Mouse (Mus musculus): ENCODE measurements at regions not wholly inside any gene's neighbourhood (a gene's known extent, or its start where the extent isn't known, plus 50 kb on each side); places are given as distances from the start of the nearest gene placed in this dataset.

GRCm38 (mm10) chr5:50697588-50697987 lies 638.8 kb upstream of the Adgra3 start:
- Histone ChIP-seq H3K9me3 (ENCODE audit: low read length) (no peaks in the 10 kb centered on the region), H3K27me3 (ENCODE audit: insufficient read depth, low read length) (no peaks in the 10 kb centered on the region), H3K36me3 (ENCODE audit: insufficient read depth, low read length) (no peaks in the 10 kb centered on the region), H3K4me1 (replicated peaks; ENCODE audit: low read depth, low read length) (no peaks in the 10 kb centered on the region), H3K4me3 (replicated peaks; ENCODE audit: low read length) (no peak overlapping the region)
- TF ChIP-seq CTCF (conservative IDR thresholded peaks at IDR 0.05; ENCODE audit: low read length) (no peak), NANOG (IDR thresholded peaks at IDR 0.05; ENCODE audit: borderline replicate concordance, low read length) (no peak), POU5F1 (IDR thresholded peaks at IDR 0.05; ENCODE audit: borderline replicate concordance, low read length) (no peak)

- Histone ChIP-seq H3K4me3 (replicated peaks; ENCODE audit: low read length) (no peak overlapping the region), H3K36me3 (ENCODE audit: insufficient read depth, low read length) (no peaks in the 10 kb centered on the region), H3K4me1 (replicated peaks; ENCODE audit: low read depth, low read length) (no peaks in the 10 kb centered on the region), H3K9me3 (ENCODE audit: low read length) (no peaks in the 10 kb centered on the region), H3K27me3 (ENCODE audit: insufficient read depth, low read length) (no peaks in the 10 kb centered on the region)
- TF ChIP-seq POU5F1 (IDR thresholded peaks at IDR 0.05; ENCODE audit: borderline replicate concordance, low read length) (no peak), CTCF (conservative IDR thresholded peaks at IDR 0.05; ENCODE audit: low read length) (no peak), NANOG (IDR thresholded peaks at IDR 0.05; ENCODE audit: borderline replicate concordance, low read length) (no peak)
Measured at GRCm38 (mm10) chr5:50688362-50688761, 629.6 kb upstream of the Adgra3 start.

- Histone ChIP-seq H3K27me3 (ENCODE audit: insufficient read depth, low read length) (peaks cover 10% of the 10 kb centered on the region; the same call in 1 of the 2 replicates), H3K36me3 (ENCODE audit: insufficient read depth, low read length) (no peaks in the 10 kb centered on the region), H3K4me3 (replicated peaks; ENCODE audit: low read length) (no peak overlapping the region), H3K9me3 (ENCODE audit: low read length) (peaks cover 10% of the 10 kb centered on the region; the same call in 1 of the 2 replicates), H3K4me1 (replicated peaks; ENCODE audit: low read depth, low read length) (no peaks in the 10 kb centered on the region)
- no peak for TF ChIP-seq POU5F1 (IDR thresholded peaks at IDR 0.05; ENCODE audit: borderline replicate concordance, low read length)
- no peak for TF ChIP-seq CTCF (conservative IDR thresholded peaks at IDR 0.05; ENCODE audit: low read length)
- TF ChIP-seq NANOG (IDR thresholded peaks at IDR 0.05; ENCODE audit: borderline replicate concordance, low read length): no peak
Measured at GRCm38 (mm10) chr5:50683966-50684365, 625.2 kb upstream of the Adgra3 start.

DNA sequence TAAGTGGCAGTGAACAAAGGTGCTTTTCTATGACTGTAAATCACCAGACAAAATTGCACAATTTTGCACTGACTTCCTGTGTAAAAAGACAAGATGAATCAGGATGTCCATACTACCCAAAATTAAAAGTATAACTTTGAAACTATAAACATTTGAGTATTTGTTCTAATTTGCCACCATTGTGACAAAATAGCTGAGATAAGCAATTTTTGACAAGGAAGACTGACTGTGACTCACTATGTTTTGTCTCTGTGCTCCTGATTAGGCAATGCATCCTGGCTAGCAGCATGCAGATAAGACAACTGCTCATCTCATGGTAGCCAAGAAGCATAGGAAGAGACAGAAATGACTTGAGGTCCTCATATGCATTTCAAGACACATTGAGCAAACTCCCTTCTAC lies 577.7 kb upstream of the Adgra3 start:
- Histone ChIP-seq H3K4me1 (replicated peaks; ENCODE audit: low read depth, low read length) (no peaks in the 10 kb centered on the region), H3K9me3 (ENCODE audit: low read length) (no peaks in the 10 kb centered on the region), H3K27me3 (ENCODE audit: insufficient read depth, low read length) (no peaks in the 10 kb centered on the region), H3K4me3 (replicated peaks; ENCODE audit: low read length) (no peak overlapping the region), H3K36me3 (ENCODE audit: insufficient read depth, low read length) (no peaks in the 10 kb centered on the region)
- TF ChIP-seq NANOG (IDR thresholded peaks at IDR 0.05; ENCODE audit: borderline replicate concordance, low read length): no peak

- TF ChIP-seq CTCF (conservative IDR thresholded peaks at IDR 0.05; ENCODE audit: low read length): no peak
- no peak for TF ChIP-seq POU5F1 (IDR thresholded peaks at IDR 0.05; ENCODE audit: borderline replicate concordance, low read length)
- no peak for TF ChIP-seq NANOG (IDR thresholded peaks at IDR 0.05; ENCODE audit: borderline replicate concordance, low read length)
- Histone ChIP-seq H3K4me3 (replicated peaks; ENCODE audit: low read length) (no peak overlapping the region), H3K27me3 (ENCODE audit: insufficient read depth, low read length) (no peaks in the 10 kb centered on the region)
Measured at GRCm38 (mm10) chr5:50626648-50627047, 567.8 kb upstream of the Adgra3 start.

DNA sequence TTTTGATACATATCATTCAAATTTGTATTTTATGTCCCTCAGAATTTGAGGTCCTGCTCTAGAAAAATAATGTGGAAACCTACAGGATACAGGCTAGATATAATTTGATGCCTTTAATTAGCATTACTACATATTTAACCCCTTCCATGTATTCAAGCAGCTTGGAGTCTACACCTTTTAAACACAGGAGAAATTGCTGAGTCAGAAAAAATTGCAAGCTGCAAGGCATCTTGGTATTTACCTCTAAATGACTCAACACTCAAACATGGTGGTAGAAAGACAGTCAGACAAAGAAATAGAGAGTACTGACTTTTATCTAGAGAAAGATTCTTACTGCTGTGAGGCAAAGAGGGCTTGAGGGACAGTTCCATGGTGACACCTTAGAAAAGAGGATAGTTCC lies 565.4 kb upstream of the Adgra3 start:
- Histone ChIP-seq H3K4me1 (replicated peaks; ENCODE audit: low read depth, low read length) (no peaks in the 10 kb centered on the region), H3K27me3 (ENCODE audit: insufficient read depth, low read length) (no peaks in the 10 kb centered on the region), H3K9me3 (ENCODE audit: low read length) (no peaks in the 10 kb centered on the region), H3K4me3 (replicated peaks; ENCODE audit: low read length) (no peak overlapping the region), H3K36me3 (ENCODE audit: insufficient read depth, low read length) (no peaks in the 10 kb centered on the region)
- TF ChIP-seq CTCF (conservative IDR thresholded peaks at IDR 0.05; ENCODE audit: low read length): no peak
- TF ChIP-seq NANOG (IDR thresholded peaks at IDR 0.05; ENCODE audit: borderline replicate concordance, low read length): no peak
- TF ChIP-seq POU5F1 (IDR thresholded peaks at IDR 0.05; ENCODE audit: borderline replicate concordance, low read length): no peak

More at GRCm38 (mm10) chr5:50626648-50627047, 567.8 kb upstream of the Adgra3 start:
- Histone ChIP-seq H3K36me3 (ENCODE audit: insufficient read depth, low read length) (no peaks in the 10 kb centered on the region), H3K9me3 (ENCODE audit: low read length) (no peaks in the 10 kb centered on the region), H3K4me1 (replicated peaks; ENCODE audit: low read depth, low read length) (no peaks in the 10 kb centered on the region)
